Mouse (Mus musculus) forebrain, postnatal 0 days (tissue): Measurements from ENCODE around the gene Vdr. TPM values are rescaled to one million over a fixed set of nuclear protein-coding genes. Genes with fewer than 3 reads are reported as not detected.
"Not testable (repeated sequence)": the region's sequence is repeated elsewhere in the genome, so short reads cannot be mapped to it uniquely, and the experiment has no call there.

ENCODE experiments used
- ATAC-seq: fragments of 200-750 bp; cut with Nextera tagmentation; 2 replicates; pipeline ENCODE4 v1.8.0; 2017; ENCODE audit warnings: mild to moderate bottlenecking, moderate library complexity
- DNase-seq: peaks from one replicate; pipeline ENCODE4 v3.0.0-alpha.2; 2015
- H3K27ac ChIP-seq: fragments of 300-500 bp; sonication (generic); 2 replicates; pipeline ENCODE4 v1.5.1; 2014; ENCODE audit warnings: low read depth, mild to moderate bottlenecking, antibody characterized with exemption, low read length, moderate library complexity, mixed read lengths
- H3K27me3 ChIP-seq: fragments of 300-500 bp; sonication (generic); 2 replicates; pipeline ENCODE4 v1.6.1; 2014; ENCODE audit warnings: mild to moderate bottlenecking, low read length, mixed read lengths; ENCODE audit not compliant: insufficient read depth
- H3K36me3 ChIP-seq: fragments of 300-500 bp; sonication (generic); 2 replicates; pipeline ENCODE4 v1.6.1; 2014; ENCODE audit warnings: mild to moderate bottlenecking, moderate library complexity; ENCODE audit not compliant: insufficient read depth
- H3K4me1 ChIP-seq: fragments of 300-500 bp; sonication (generic); 2 replicates; pipeline ENCODE4 v1.6.1; 2014; ENCODE audit warnings: antibody characterized with exemption; ENCODE audit not compliant: insufficient read depth
- H3K4me2 ChIP-seq: fragments of 300-500 bp; sonication (generic); 2 replicates; pipeline ENCODE4 v1.6.1; 2014; ENCODE audit warnings: low read depth, mild to moderate bottlenecking, moderate library complexity
- H3K4me3 ChIP-seq: fragments of 300-500 bp; sonication (generic); 2 replicates; pipeline ENCODE4 v1.5.1; 2014; ENCODE audit warnings: low read depth, low read length, mixed read lengths
- H3K9ac ChIP-seq: fragments of 300-500 bp; sonication (generic); 2 replicates; pipeline ENCODE4 v1.6.1; 2014; ENCODE audit warnings: mild to moderate bottlenecking
- H3K9me3 ChIP-seq: fragments of 300-500 bp; sonication (generic); 2 replicates; pipeline ENCODE4 v1.6.1; 2016; ENCODE audit warnings: low read length
- CTCF ChIP-seq: sonication (generic); IDR thresholded peaks from 2 replicates; pipeline ENCODE4 v1.5.1; 2016; ENCODE audit warnings: antibody characterized with exemption, control low read depth, low read depth
- WGBS: fragments of 180-500 bp; shearing (Covaris S2); extraction: QIAGEN DNeasy Blood & Tissue Kit; methylation state at CpG from one replicate; pipeline ENCODE4 v1.1.7; 2014; 5-methylcytosine and 5-hydroxymethylcytosine counted together
- polyA plus RNA-seq: library from polyadenylated mRNA; unstranded; fragments of >200 nt; fragmentation: Nextera tagmentation; extraction: Ambion mirVana; gene quantifications from 2 replicates; pipeline ENCODE4 v1.2.1, GENCODE M21; 2015
- total RNA-seq: library from RNA; depleted of rRNA; stranded (reverse); fragments of >200 nt; gene quantifications from 2 replicates; pipeline ENCODE4 v1.2.3, GENCODE M21; 2014

Gene Vdr
- total and polyA plus RNA-seq, 2 experiments from 2014 or later: 0.05 to 0.76 TPM

- H3K27ac ChIP-seq: no peak overlapping the region
- H3K4me1 ChIP-seq: no peaks in the 10 kb centered on the region
- H3K9me3 ChIP-seq: no peaks in the 10 kb centered on the region
- no peak overlapping the region for H3K4me3 ChIP-seq
- WGBS: 91% methylated on average over 8 of the region's 8 CpGs
- no peaks in the 10 kb centered on the region for H3K36me3 ChIP-seq
- no peaks in the 10 kb centered on the region for H3K27me3 ChIP-seq
- DNase-seq (no peak), ATAC-seq (no peak)
- no peak overlapping the region for H3K9ac ChIP-seq
- TF ChIP-seq CTCF: no peak
- no peak overlapping the region for H3K4me2 ChIP-seq
Measured at GRCm38 (mm10) chr15:97881423-97881822, 29.0 kb downstream of the Vdr start.

GRCm38 (mm10) chr15:97880441-97880840, 30.0 kb downstream of the Vdr start:
- DNase-seq (no peak), ATAC-seq (no peak)
- no peak overlapping the region for H3K4me2 ChIP-seq
- H3K4me1 ChIP-seq: no peaks in the 10 kb centered on the region
- H3K9ac ChIP-seq: no peak overlapping the region
- H3K36me3 ChIP-seq: no peaks in the 10 kb centered on the region
- no peak for TF ChIP-seq CTCF
- no peaks in the 10 kb centered on the region for H3K27me3 ChIP-seq
- H3K9me3 ChIP-seq: no peaks in the 10 kb centered on the region
- H3K4me3 ChIP-seq: no peak overlapping the region
- WGBS: 80% methylated on average over 9 of the region's 9 CpGs
- no peak overlapping the region for H3K27ac ChIP-seq

GRCm38 (mm10) chr15:97878696-97879328, 31.6 kb downstream of the Vdr start:
- H3K27me3 ChIP-seq: no peaks in the 10 kb centered on the region
- no peak overlapping the region for H3K27ac ChIP-seq
- H3K9me3 ChIP-seq: no peaks in the 10 kb centered on the region
- TF ChIP-seq CTCF: no peak
- WGBS: 74% methylated on average over 7 of the region's 7 CpGs
- no peak overlapping the region for H3K4me2 ChIP-seq
- DNase-seq (no peak), ATAC-seq (no peak)
- no peak overlapping the region for H3K9ac ChIP-seq
- H3K36me3 ChIP-seq: no peaks in the 10 kb centered on the region
- H3K4me3 ChIP-seq: no peak overlapping the region
- no peaks in the 10 kb centered on the region for H3K4me1 ChIP-seq

- no peaks in the 10 kb centered on the region for H3K36me3 ChIP-seq
- no peak overlapping the region for H3K27ac ChIP-seq
- ATAC-seq (no peak), DNase-seq (no peak)
- H3K9ac ChIP-seq: no peak overlapping the region
- no peak overlapping the region for H3K4me2 ChIP-seq
- WGBS: 90% methylated on average over 8 of the region's 8 CpGs
- H3K27me3 ChIP-seq: no peaks in the 10 kb centered on the region
- H3K9me3 ChIP-seq: no peaks in the 10 kb centered on the region
- no peak overlapping the region for H3K4me3 ChIP-seq
- no peak for TF ChIP-seq CTCF
- H3K4me1 ChIP-seq: no peaks in the 10 kb centered on the region
Measured at GRCm38 (mm10) chr15:97875784-97876183, 34.6 kb downstream of the Vdr start.

GRCm38 (mm10) chr15:97873717-97874116, 36.7 kb downstream of the Vdr start:
- 82% methylated on average over 9 of the region's 9 CpGs for WGBS
- H3K9me3 ChIP-seq: no peaks in the 10 kb centered on the region
- no peak overlapping the region for H3K27ac ChIP-seq
- no peak overlapping the region for H3K4me2 ChIP-seq
- no peaks in the 10 kb centered on the region for H3K36me3 ChIP-seq
- TF ChIP-seq CTCF: no peak
- no peak overlapping the region for H3K4me3 ChIP-seq
- H3K9ac ChIP-seq: no peak overlapping the region
- no peaks in the 10 kb centered on the region for H3K27me3 ChIP-seq
- ATAC-seq (no peak), DNase-seq (no peak)
- H3K4me1 ChIP-seq: no peaks in the 10 kb centered on the region

- no peaks in the 10 kb centered on the region for H3K27me3 ChIP-seq
- H3K36me3 ChIP-seq: no peaks in the 10 kb centered on the region
- DNase-seq (peak; percentile 21), ATAC-seq (no peak)
- no peak for TF ChIP-seq CTCF
- H3K9ac ChIP-seq: no peak overlapping the region
- H3K4me1 ChIP-seq: no peaks in the 10 kb centered on the region
- H3K4me2 ChIP-seq: no peak overlapping the region
- 81% methylated on average over 8 of the region's 8 CpGs for WGBS
- no peak overlapping the region for H3K27ac ChIP-seq
- no peak overlapping the region for H3K4me3 ChIP-seq
- H3K9me3 ChIP-seq: no peaks in the 10 kb centered on the region
Measured at GRCm38 (mm10) chr15:97872161-97872560, 38.3 kb downstream of the Vdr start.

GRCm38 (mm10) chr15:97871055-97872030, 39.1 kb downstream of the Vdr start:
- DNase-seq (no peak), ATAC-seq (no peak)
- Histone ChIP-seq H3K4me1 (no peaks in the 10 kb centered on the region), H3K27ac (no peak overlapping the region), H3K36me3 (no peaks in the 10 kb centered on the region), H3K9ac (no peak overlapping the region), H3K4me2 (no peak overlapping the region), H3K27me3 (no peaks in the 10 kb centered on the region), H3K4me3 (no peak overlapping the region), H3K9me3 (no peaks in the 10 kb centered on the region)
- TF ChIP-seq CTCF: no peak
- WGBS: 84% methylated on average over 19 of the region's 19 CpGs

GRCm38 (mm10) chr15:97870116-97870515, 40.3 kb downstream of the Vdr start:
- H3K27ac ChIP-seq, H3K9ac ChIP-seq, H3K36me3 ChIP-seq, H3K4me1 ChIP-seq, DNase-seq, ATAC-seq, H3K27me3 ChIP-seq, H3K9me3 ChIP-seq, H3K4me3 ChIP-seq, H3K4me2 ChIP-seq: not testable (repeated sequence)
- WGBS: 76% methylated on average over 4 of the region's 4 CpGs
